Mouse (Mus musculus) hematopoietic multipotent progenitor cell, adult 10-12 weeks (in vitro differentiated cells): Measurements from ENCODE around the gene Nsmce1. TPM values are rescaled to one million over a fixed set of nuclear protein-coding genes. Genes with fewer than 3 reads are reported as not detected.

Source experiments
- polyA plus RNA-seq: library from polyadenylated mRNA; stranded (reverse); fragments of >175 nt; gene quantifications from 2 replicates; pipeline ENCODE4 v1.2.3, GENCODE M21; 2012; ENCODE audit warnings: low replicate concordance

The Nsmce1 gene
- 11.6 and 12.2 TPM in 2 replicates for polyA plus RNA-seq

DNA sequence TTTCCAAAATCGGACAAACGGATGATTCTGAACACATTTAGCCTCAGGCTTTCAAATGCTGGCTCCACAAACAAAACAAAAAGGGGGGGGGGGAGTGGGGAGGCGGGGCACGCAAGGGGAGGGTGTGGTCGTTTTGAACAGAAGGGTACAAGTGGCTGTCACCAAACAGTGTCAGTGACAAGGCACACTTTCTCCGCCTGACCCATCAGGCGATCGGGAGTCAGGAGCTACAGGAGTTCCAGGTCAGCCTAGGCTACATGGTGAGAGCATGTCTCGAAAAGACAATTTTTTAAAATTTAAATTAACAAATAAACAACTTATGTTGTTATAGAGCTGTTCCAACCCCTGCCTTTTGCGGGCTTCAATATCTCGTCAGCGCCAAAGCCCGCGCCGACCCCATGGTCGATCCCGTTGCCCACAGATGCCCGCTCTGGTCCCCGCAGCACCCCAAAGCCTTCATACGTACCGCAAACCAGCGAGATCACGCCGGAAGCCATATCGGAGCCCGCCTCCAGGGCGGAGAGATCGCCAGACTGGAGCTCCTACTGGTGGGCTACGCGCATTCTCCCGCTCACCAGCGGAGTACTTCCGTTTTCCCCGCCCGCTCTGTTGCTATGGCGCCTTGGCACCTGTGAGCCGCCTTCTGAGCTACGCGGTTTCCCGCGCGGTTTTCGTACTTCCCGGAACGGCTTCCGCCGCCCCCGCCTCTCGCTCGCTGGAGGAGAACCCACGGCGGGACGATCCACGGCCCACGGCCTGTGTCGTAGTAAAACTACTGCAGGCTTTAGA is at the start of gene Nsmce1:
Nsmce1 (minus strand) TSS at position 650 of the 789 bp plus-strand sequence.

DNA sequence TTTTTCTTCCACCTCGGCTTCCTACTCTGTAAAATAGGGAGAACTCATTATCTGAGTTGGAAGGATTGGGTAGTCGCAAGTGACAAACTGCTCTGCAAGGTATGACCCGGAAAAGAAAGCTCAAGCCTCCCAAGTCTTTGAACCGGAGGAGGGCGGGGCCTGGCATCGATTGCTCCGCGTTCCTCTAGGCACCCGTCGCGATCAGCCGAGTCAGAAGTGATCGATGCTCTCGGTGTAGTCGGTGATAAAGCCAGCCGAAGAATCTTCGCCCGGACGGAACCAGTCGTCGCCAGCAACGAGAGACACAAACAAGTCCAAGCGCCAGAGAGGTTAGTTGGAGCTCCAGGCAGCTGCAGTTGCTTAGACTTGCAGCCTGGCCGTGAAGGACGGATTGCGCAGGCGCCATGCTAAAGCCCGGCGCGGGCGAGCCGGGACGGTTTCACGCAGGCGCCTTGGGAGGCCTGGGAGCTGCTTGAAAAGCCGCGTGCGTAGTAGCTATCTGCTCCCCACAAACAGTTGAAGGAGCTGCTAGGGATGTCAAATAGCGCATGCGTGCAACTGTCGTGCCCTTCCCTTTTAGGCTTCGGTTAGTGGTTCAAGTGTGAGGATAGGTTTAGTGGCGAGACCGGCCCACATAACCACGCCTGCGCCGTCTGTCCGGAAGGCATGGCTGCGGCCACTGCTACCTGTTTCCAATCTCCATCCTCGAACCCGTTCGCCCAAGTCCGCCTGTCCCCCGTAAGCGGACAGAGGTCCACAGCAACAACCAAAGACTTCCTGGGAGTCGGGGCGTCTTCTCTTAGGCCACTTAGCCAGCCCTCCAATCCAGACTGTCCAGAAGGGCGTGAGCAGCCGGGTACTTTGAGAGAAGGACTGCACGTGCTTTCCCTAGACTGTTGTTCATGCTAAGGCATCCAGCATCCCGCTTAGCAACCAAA is 46.7 kb downstream of the Nsmce1 start, which contains the start of gene Kdm8:
Kdm8 (plus strand) TSS at position 213 of the 938 bp plus-strand sequence.

Other genes starting within 250 kb of the Nsmce1 start
- gene Kdm8, start 46.9 kb downstream of the Nsmce1 start, polyA plus RNA-seq = 3.1 and 4.4 TPM in 2 replicates
- gene Il4ra, start 60.5 kb upstream of the Nsmce1 start, polyA plus RNA-seq = 90.0 and 123 TPM in 2 replicates
- gene Il21r, start 111.8 kb upstream of the Nsmce1 start, polyA plus RNA-seq = 49.3 and 98.2 TPM in 2 replicates
- gene Gtf3c1, start 216.2 kb upstream of the Nsmce1 start, polyA plus RNA-seq = 73.3 and 91.5 TPM in 2 replicates
- 3.1 and 6.1 TPM in 2 replicates for gene D430042O09Rik, start 216.3 kb upstream of the Nsmce1 start, polyA plus RNA-seq